Mouse (Mus musculus) heart, embryonic 11.5 days (tissue): ENCODE data around the gene Fam71a. TPM values are rescaled to one million over a fixed set of nuclear protein-coding genes. Genes with fewer than 3 reads are reported as not detected.
A peak's percentile ranks its signal among the peaks of the same experiment; 100 is the strongest.

Experiments used
- ATAC-seq: fragments of 200-750 bp; cut with Nextera tagmentation; replicated peaks from 2 replicates; pipeline ENCODE4 v1.8.0; 2017; ENCODE audit warnings: moderate library complexity; ENCODE audit not compliant: insufficient number of reproducible peaks, low FRiP score, low TSS enrichment
- H3K27ac ChIP-seq: fragments of 300-500 bp; sonication (generic); 2 replicates; pipeline ENCODE4 v1.5.1; 2014; ENCODE audit warnings: mild to moderate bottlenecking, low read depth, low read length
- H3K27me3 ChIP-seq: fragments of 300-500 bp; sonication (generic); 2 replicates; pipeline ENCODE4 v1.6.1; 2014; ENCODE audit warnings: mild to moderate bottlenecking, low read length, mixed read lengths; ENCODE audit not compliant: control insufficient read depth, insufficient read depth
- H3K36me3 ChIP-seq: fragments of 300-500 bp; sonication (generic); 2 replicates; pipeline ENCODE4 v1.6.1; 2014; ENCODE audit warnings: mild to moderate bottlenecking, low read length, moderate library complexity, mixed read lengths; ENCODE audit not compliant: control insufficient read depth, insufficient read depth
- H3K4me1 ChIP-seq: fragments of 300-500 bp; sonication (generic); 2 replicates; pipeline ENCODE4 v1.6.1; 2014; ENCODE audit warnings: low read length; ENCODE audit not compliant: control insufficient read depth, insufficient read depth
- H3K4me2 ChIP-seq: fragments of 300-500 bp; sonication (generic); 2 replicates; pipeline ENCODE4 v1.6.1; 2014; ENCODE audit warnings: mild to moderate bottlenecking, moderate library complexity
- H3K4me3 ChIP-seq: fragments of 300-500 bp; sonication (generic); 2 replicates; pipeline ENCODE4 v1.5.1; 2014; ENCODE audit warnings: low read depth, low read length
- H3K9ac ChIP-seq: fragments of 300-500 bp; sonication (generic); 2 replicates; pipeline ENCODE4 v1.6.1; 2014; ENCODE audit warnings: mild to moderate bottlenecking, low read depth, low read length, moderate library complexity
- H3K9me3 ChIP-seq: fragments of 300-500 bp; sonication (generic); replicated peaks from 2 replicates; pipeline ENCODE4 v1.6.1; 2016; ENCODE audit warnings: low read length; ENCODE audit not compliant: control insufficient read depth
- WGBS: fragments of 180-500 bp; shearing (Covaris S2); extraction: QIAGEN DNeasy Blood & Tissue Kit; methylation state at CpG from one replicate; pipeline ENCODE4 v1.1.7; 2014; ENCODE audit not compliant: insufficient replicate concordance; 5-methylcytosine and 5-hydroxymethylcytosine counted together
- polyA plus RNA-seq: library from polyadenylated mRNA; unstranded; fragments of >200 nt; fragmentation: Nextera tagmentation; extraction: Ambion mirVana; gene quantifications from 2 replicates; pipeline ENCODE4 v1.2.1, GENCODE M21; 2014

The Fam71a gene
- polyA plus RNA-seq, 1 experiment from 2014 or later, result not detected

DNA sequence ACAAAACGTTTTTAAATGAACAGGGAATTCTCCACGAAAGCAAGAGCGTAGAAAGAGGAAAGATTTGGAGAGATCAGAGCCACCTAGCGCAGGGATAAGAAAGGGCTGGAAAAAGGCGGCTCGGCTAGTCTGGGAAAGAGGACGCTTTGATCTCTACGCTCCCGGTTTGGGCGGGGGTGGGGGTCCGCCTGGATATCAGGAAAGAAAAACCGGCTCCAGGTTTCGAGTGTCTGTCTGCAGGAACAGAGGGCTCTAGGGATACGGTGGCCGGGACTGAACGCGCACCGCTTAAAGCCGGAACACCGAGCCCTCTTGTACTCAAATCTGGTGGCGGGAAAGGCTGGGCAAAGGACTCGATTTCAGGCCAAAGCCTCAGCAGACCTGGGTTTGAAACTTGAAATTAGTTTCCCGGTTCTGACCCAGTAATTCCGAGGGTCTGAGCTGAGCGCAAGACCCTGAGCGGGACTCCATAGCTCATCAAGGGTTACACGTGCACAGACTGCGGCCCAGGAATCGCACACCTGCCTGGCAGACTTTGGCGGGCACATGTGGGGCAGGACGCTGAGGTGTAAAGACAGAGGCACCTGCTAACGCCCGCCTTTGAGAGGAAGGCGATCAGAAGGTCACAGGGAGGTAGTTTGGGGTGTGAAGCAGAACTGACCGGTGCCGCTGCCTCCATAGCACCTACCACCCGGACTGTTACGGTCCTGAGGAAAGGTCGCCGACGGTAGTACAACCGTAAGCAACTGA, 19.6 kb upstream of the Fam71a start:
- peak overlapping the region; percentile 66 for H3K4me3 ChIP-seq
- no peaks in the 10 kb centered on the region for H3K36me3 ChIP-seq
- H3K9me3 ChIP-seq, result no peaks in the 10 kb centered on the region
- peak overlapping the region; percentile 72 for H3K9ac ChIP-seq
- H3K27me3 ChIP-seq, result peaks cover 15% of the 10 kb centered on the region
- ATAC-seq, result no peak
- peak overlapping the region; percentile 63 for H3K27ac ChIP-seq
- WGBS, result 1% methylated on average over 42 of the region's 42 CpGs
- H3K4me1 ChIP-seq, result peaks cover 41% of the 10 kb centered on the region
- peak overlapping the region; percentile 97 for H3K4me2 ChIP-seq

DNA sequence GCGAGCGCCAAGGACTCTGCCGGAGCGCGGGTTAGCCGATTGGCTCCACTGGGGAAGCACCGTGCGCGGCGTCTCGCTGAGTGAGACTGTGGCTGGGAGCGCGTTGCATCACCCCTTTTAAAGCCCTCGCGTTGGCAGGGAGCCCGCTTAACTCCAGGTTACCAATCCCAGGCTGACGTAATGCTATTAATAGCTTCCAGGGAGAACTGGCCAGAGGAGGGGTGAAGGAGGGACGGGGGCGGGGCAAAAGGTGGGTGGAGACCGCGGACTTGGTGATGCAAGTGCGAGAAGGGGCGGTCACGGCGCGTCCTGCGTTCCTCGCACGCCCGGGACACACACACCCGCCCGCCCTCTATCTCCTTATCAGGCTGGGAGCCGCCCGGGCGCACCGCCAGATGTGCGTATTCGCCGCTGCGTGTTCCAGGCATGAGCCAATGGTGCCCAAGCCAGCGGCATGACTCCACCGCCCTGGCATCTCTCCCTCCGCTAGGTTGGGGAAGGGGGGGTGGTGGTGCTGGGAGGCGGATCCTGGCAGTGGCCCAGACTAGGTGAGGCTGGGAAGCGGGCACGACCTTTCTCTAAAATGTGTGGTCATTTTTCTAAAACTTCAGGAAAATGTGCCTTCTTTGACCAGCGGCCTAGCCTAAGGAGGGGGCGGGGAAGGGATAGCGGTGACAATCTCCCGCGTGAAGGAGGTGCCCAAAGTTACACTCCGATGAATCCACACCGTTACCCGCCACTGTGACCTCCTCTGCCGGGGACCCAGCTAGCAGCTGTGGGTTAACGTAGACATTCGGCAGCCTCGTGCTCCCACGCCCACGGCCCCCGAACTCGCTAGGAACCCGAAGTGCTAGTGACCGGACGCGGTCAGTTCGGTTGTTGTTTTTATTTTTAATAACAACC, 18.8 kb upstream of the Fam71a start:
- H3K36me3 ChIP-seq, result no peaks in the 10 kb centered on the region
- peak overlapping the region; percentile 66 for H3K4me3 ChIP-seq
- ATAC-seq, result peak; percentile 86
- WGBS, result under 1% methylated on average over 63 of the region's 67 CpGs
- H3K27ac ChIP-seq, result peak overlapping the region; percentile 83
- peak overlapping the region; percentile 83 for H3K9ac ChIP-seq
- H3K4me2 ChIP-seq, result peak overlapping the region; percentile 97
- peaks cover 49% of the 10 kb centered on the region for H3K4me1 ChIP-seq
- peaks cover 13% of the 10 kb centered on the region for H3K27me3 ChIP-seq
- no peaks in the 10 kb centered on the region for H3K9me3 ChIP-seq

DNA sequence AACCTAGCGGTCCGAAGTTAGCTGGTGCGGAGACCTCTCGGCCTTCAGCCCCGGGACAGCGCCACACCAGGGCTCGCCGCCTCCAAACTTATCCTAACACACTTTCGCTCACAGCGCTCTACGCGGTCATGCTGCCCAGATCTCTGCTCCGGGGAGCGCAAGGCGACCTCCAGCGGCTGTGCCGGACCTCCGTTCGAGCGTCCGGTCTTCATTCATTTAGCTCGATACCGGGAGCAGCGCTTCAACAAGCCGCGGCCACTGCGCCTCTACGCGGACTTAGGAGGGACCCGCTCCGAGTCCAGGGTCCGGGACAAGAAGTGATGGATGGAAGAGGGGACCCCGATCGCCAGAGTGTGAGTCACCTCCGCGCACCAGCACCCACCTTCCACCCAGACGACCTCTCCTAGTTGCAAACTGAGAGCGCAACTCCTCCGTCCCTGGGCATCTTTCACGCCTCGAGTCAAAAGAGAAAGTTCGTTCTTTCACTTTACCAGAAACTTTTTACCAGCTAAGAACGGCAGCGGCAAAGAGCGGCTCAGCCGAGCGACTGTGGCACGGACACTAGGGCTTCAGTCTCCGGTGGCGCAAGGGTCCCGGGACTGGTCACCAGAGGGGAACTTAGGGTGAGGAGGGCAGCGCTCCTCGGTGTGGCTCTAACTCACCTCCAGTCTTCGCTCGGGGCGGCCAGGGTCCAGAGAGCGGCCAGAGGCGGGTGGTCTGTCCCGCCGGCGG, 18.0 kb upstream of the Fam71a start:
- Histone ChIP-seq H3K4me2 (peak overlapping the region; percentile 97), H3K27me3 (peaks cover 9% of the 10 kb centered on the region; the same call in 1 of the 2 replicates), H3K4me3 (peak overlapping the region; percentile 66), H3K27ac (peak overlapping the region; percentile 83), H3K9ac (peak overlapping the region; percentile 83), H3K4me1 (peaks cover 54% of the 10 kb centered on the region), H3K36me3 (no peaks in the 10 kb centered on the region), H3K9me3 (no peaks in the 10 kb centered on the region)
- WGBS, result under 1% methylated on average over 61 of the region's 61 CpGs
- peak; percentile 35; the same call in 1 of the 2 replicates for ATAC-seq

DNA sequence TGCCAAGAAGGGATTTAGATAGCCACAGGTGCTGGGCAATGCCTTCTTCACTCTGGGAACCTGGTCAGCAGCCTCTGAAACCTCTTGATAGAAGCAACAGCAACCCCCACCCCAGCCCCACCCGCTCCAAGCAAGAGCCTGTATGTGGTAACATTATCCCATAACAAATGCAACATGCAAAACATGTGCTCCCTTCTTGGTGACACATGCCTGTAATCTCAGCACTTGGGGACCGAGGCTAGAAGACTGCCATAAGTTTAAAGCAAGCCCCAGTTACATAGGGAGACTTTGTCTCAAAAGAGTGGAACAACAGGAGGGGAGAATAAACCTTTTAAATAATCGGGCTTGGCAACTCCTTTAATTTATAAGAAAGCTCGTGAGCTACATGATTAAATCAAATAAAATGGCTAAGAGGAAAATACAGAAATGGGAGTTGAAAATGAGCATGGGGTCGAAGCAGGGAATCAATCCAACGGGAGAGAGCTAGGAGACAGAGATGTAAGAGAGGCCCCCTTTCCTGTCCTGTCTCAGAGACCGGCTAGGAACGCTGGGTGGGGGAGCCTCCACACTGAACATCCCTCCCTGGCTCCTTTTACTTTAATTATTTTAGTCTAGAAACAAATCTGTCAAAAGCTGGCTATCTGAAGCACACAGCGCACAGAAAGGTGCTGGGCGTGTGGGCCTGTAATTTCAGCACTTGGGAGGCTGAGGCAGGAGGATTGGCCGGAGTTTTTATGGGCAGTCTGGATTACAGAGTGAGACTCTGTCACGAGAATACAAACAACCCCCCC, 17.0 kb upstream of the Fam71a start:
- H3K27me3 ChIP-seq, result peaks cover 9% of the 10 kb centered on the region; the same call in 1 of the 2 replicates
- H3K27ac ChIP-seq, result peak overlapping the region; percentile 83; the same call in 1 of the 2 replicates
- H3K36me3 ChIP-seq, result no peaks in the 10 kb centered on the region
- 0 out of 2 replicates have a peak overlapping the region, but pooled peaks have one; percentile 83 for H3K9ac ChIP-seq
- 40% methylated on average over 12 of the region's 12 CpGs for WGBS
- no peak for ATAC-seq
- peak overlapping the region; percentile 66 for H3K4me3 ChIP-seq
- H3K4me1 ChIP-seq, result peaks cover 52% of the 10 kb centered on the region
- peak overlapping the region; percentile 97 for H3K4me2 ChIP-seq
- no peaks in the 10 kb centered on the region for H3K9me3 ChIP-seq

DNA sequence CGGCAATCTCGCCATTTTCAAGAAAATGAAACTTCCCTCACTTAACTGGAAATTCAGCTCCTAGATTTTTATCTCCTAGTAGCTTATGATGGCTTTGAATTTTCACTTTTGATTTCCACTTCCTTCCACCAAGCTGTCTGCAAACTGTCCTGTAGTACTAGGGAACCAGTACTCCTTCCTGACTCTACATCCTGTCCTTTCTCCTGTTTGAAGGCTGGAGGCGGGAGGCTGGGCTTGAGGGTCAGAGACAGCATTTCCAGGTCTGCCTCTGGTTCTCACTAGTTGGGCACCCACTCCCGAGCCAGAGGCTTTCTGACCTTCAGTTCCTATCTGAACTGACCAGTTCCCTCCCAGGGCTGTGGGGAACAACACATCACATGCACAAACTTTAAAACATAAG, 15.8 kb upstream of the Fam71a start:
- Histone ChIP-seq H3K4me1 (peaks cover 43% of the 10 kb centered on the region), H3K4me3 (no peak overlapping the region), H3K9me3 (no peaks in the 10 kb centered on the region), H3K36me3 (no peaks in the 10 kb centered on the region), H3K4me2 (peak overlapping the region; percentile 20), H3K27me3 (peaks cover 9% of the 10 kb centered on the region; the same call in 1 of the 2 replicates), H3K27ac (no peak overlapping the region), H3K9ac (no peak overlapping the region)
- no peak for ATAC-seq
- 54% methylated on average over 4 of the region's 4 CpGs for WGBS

DNA sequence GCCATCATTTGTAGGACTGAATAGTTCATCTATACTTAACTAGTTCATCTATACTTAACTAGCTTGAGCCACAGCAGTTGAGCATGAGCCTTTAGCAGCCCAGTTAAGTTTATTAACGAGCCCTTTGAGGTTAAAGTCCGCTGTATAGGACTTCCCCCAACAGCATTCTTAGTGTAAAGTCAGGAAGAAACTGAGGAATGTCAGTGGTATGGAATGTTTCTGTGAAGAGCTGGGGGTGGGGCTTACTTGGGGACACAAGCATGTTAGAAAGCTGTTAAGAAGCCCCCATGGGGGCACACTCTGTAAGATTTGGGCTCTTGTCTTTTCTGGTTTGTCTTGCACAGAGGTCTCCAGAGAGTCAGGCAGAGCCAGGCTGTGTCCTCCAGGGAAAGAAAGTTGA, 15.2 kb upstream of the Fam71a start:
- Histone ChIP-seq H3K9ac (no peak overlapping the region), H3K4me2 (peak overlapping the region; percentile 20), H3K4me1 (peaks cover 38% of the 10 kb centered on the region), H3K27me3 (peaks cover 7% of the 10 kb centered on the region; the same call in 1 of the 2 replicates), H3K27ac (no peak overlapping the region; the same call in 1 of the 2 replicates), H3K4me3 (no peak overlapping the region), H3K36me3 (no peaks in the 10 kb centered on the region), H3K9me3 (no peaks in the 10 kb centered on the region)
- no peak for ATAC-seq
- WGBS, result 27% methylated on average over 2 of the region's 2 CpGs

DNA sequence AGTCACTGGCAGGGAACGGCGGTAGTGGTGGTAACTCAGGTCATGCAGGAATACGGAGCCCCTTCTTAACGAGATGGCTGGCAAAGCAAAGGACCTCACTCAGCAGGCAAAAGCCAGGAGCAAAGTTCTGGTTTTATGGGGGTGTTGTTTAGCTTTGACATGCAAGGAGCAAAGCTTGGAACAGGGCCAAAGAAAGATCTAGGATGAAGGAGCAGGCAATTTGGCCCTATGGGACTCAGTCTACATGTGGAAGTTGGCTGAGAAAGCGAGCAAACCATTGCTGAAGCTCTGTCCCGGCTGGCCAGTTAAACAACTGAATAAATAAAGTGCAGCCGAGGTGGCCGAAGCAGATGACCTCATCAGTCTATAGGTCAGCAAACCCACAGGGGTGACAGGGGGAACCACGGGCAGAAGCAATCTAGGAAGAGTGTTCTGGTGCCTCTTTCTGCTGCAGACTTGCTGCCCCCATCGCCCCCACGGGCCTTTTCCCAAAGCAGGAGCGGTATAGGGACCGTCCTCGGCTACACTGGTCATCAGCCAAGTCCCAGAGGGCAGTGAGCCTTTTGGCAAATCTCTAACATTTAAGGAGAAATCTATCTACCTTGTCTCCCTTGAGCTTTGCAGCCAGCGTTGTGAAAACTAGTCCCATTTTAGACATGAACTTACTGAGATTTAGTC, 14.0 kb upstream of the Fam71a start:
- no peaks in the 10 kb centered on the region for H3K27me3 ChIP-seq
- no peak overlapping the region for H3K9ac ChIP-seq

More for the DNA sequence above, 14.0 kb upstream of the Fam71a start:
- H3K4me3 ChIP-seq, result no peak overlapping the region
- H3K4me1 ChIP-seq, result peaks cover 32% of the 10 kb centered on the region
- peak overlapping the region; percentile 0; the same call in 1 of the 2 replicates for H3K4me2 ChIP-seq
- ATAC-seq, result no peak
- no peak overlapping the region for H3K27ac ChIP-seq
- H3K36me3 ChIP-seq, result peaks cover 2% of the 10 kb centered on the region; the same call in 1 of the 2 replicates
- 38% methylated on average over 15 of the region's 15 CpGs for WGBS
- H3K9me3 ChIP-seq, result no peaks in the 10 kb centered on the region
